Mouse (Mus musculus): ENCODE measurements around the gene Chrna1.

GRCm38 (mm10) chr2:73590106-73590505, 10.0 kb upstream of the Chrna1 start:
- TF ChIP-seq CTCF (IDR thresholded peaks at IDR 0.05; ENCODE audit: borderline replicate concordance, insufficient read depth, low read length), result no peak
- no peak for TF ChIP-seq POLR2A (IDR thresholded peaks at IDR 0.05; ENCODE audit: low read depth, low read length)
